Mouse (Mus musculus) layer of hippocampus, postnatal 36 days (tissue): Measurements from ENCODE around the gene Gm6657. TPM values are rescaled to one million over a fixed set of nuclear protein-coding genes. Genes with fewer than 3 reads are reported as not detected.

Experiments
- DNase-seq, 2 experiments: peaks; one replicate each; pipeline ENCODE4 v3.0.0; 2022
- total RNA-seq, 2 experiments: library from RNA; stranded (reverse); gene quantifications; 2 replicates each; pipeline ENCODE4 v1.2.3; 2021

Gene Gm6657
- not detected for total RNA-seq

DNA sequence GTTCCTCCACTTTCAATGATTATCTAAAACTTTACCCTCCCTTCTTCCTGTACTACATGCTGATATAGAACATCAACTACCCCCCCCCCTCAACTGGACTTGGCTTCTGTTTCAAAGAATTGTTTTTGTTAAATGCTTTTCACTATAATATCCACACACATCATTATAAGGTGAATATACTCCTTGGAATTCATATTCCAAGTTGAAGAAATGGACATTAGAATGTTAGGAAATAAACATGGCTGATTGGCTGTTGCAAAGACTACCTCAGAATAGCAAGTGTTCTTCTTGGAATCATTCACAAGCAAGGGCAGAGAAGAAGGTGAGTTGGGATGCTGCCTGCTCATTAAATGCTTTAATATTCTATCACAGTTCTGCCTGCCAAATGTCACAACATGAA lies at the start of gene Gm6657:
Gene Gm6657 (plus strand): TSS at position 301 of the 400 bp plus-strand sequence.
- no peak for DNase-seq

- peak in 1 of 2 experiments; percentile 5 for DNase-seq
These were observed 40.6 kb upstream of the Gm6657 start for GRCm38 (mm10) chr12:78153308-78154002.

- DNase-seq = no peak
These were observed 23.9 kb upstream of the Gm6657 start for GRCm38 (mm10) chr12:78170178-78170577.

DNA sequence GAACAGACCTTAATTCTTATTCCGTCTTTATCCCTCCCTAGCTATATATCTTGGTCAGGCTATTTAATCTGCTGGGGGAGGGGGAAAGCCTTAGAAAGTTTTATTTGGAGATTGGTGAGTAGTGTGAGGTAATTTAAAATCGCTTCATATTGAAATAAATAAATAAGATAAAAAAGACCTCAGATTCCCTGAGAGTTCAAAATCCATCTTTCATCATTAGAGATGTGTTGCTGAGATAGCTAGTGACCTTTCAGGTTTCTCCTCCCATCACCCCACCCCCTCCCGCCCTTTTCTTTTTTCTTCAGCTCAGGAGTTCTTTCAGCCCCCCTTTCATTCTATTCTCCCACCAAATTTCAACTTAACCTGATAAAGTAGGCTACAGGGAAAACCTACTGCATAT lies 20.1 kb upstream of the Gm6657 start:
- DNase-seq = no peak

DNA sequence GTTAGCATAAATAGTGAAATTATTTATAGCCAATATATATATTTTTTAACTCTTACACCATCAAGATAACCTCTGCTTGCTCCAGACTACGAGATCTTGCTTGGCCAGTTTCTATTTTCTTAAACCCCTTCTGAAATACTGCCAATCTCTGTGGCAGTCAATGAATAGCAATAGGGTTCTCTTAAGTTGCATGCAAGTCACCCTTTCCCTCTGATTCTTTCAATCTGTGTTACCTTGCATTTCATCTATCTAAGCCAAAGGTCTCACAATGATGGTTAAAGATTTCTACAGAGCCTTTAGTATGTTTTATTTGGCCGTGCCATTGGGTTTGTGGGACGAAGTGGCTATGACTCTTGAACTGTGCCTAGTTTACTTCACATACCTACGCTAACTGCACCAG lies 19.4 kb upstream of the Gm6657 start:
- DNase-seq = no peak

DNA sequence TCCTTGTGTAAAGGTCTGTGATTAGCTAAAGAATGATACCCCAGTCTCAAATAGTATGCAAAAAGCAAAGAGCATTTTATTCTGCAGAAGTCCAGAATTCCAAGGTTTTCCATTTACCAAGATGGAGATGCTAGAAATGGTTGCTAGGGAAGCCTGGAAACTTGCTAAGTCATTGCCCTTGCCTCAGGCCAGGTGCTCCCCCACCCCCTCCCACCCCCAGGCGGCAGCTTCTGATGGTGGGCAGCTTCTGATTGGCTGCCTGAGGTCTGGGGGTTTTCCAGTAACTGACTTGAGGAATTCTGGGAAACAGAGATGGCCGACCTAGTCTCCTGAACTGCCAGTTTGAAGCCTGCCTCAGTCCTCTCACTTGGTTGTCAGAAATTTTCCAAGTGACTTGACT lies 12.6 kb upstream of the Gm6657 start:
- DNase-seq = no peak

GRCm38 (mm10) chr12:78195368-78195767 lies 1.3 kb downstream of the Gm6657 start:
- no peak for DNase-seq

DNA sequence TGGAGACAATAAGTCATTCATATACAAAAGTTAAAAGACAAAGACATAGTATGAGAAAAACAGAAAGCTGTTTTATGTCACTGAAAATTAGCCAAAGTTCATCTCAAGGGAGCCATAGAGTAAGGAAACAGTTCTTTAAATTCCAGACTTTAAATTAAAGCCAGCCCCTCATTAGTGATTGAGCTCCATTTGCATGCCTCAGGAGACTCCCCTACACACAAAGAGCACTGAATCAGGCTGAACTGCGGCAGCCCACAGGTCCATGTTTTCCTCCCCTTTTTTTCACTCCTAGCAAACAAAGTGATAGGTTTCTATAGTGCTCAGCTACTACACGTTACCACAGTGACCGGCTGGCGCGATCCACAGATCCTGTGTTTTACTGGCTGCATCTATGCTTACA lies 9.6 kb downstream of the Gm6657 start:
- no peak for DNase-seq

DNA sequence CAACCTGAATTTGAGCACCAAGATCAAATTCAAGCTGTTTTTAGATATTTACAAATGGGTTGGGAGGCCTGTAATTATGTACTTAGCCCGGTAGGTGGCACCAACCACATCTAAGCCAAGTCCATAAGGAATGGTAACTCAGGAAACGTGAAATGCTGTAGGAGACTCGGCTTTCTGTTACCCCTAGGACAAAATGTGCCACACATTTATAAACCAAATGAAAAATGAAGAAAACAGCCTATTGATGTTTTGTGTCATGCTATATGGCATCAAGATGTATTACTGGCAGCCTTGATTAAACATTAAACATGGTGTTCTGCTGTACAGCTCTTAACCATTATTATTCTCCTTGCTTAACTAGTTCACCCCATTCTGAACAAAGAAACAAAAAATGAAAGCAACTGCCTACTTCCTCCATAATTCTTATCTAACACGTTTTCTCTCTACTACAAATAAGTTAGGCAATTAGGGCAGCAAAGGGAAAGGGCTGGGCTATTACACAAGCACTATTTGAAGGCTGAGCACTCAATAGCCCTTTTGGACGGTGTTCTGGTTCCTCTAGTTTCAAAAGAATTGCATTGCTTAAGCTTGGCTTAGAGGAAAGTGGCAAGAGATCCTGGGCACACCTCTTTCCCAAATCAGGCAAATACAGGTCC lies 12.0 kb downstream of the Gm6657 start:
- DNase-seq = peak; percentile 15 to 37

DNA sequence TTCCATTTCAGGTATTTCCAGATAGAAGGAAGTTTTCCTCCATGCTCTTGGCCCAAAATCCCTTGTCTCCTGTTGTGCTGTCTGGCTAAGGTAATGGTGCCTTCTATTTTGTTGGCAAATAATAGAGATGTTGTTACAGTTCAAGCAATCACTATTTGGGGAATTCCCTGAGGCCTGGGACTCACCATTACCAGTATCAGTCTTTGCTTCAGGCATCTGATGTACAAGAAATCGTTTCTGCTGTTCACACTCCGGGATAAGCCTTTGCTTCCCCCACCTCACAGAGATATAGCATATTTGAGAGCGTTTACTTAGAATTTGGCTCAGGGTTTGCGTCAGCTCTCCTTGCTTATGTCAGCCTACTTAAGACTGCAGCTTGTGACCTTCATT lies 12.5 kb downstream of the Gm6657 start:
- DNase-seq = no peak

DNA sequence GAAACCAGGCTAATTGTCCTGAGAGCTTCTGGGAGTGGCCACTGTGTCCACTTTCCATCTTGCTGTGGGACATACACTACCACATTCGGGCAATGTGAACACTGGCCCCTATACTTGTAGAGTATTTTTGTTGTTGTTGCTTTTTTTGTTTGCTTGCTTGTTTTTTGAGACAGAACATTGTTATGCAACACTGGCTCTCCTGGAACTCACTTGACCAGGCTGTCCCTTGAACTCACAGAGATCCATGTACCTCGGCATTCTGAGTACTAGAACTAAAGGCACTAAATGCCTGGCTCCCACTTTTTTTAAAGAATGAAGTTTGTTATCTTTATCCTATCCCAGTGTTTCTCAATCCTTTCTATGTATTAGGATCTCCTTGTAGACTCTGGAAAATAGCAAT lies 15.8 kb downstream of the Gm6657 start:
- DNase-seq = no peak

GRCm38 (mm10) chr12:78215490-78215889 lies 21.4 kb downstream of the Gm6657 start:
- DNase-seq = no peak

GRCm38 (mm10) chr12:78219191-78219825 lies 25.3 kb downstream of the Gm6657 start:
- no peak for DNase-seq

DNA sequence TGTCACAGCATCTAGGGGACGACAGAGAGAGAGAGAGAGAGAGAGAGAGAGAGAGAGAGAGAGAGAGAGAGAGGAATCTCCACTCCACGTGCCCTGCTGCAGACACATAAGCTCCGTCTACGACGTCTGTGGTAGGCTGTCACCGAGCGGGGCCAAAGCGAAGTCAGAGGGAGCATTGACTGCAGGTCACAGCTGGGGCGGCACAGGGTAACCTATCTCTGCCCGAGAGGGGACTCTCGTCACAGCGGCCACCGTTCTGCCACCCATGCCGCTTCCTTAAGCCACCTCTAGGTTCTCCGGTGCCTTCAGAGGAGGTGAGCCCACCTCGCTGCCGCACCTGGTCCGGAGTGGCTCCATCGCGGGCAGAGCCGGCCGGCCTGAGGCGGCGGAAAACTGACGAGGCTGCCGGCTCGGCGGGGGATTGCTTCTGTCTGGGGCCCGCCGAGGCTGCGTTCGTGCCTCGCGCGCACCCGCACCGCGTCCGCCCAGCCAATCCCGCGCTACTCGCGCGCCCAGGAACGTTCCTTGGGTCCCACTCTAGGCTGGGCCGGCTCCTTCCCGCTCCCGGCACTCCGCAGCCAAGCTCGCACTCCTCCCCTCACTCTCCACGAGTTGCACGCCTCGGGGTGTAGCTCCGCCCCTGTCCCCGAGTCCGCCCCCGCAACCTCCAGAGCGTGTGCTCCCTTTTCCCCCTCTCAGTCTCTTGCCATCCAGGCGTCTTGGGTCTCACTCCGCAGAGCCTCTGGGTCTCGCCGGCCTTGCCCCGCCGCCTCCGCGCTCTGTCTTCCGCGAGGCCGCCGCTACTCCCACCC lies 31.9 kb downstream of the Gm6657 start, which contains the start of gene Gphn:
Gene Gphn (plus strand): TSS at position 673 of the 812 bp plus-strand sequence.
- peak; percentile 90 to 93 for DNase-seq

DNA sequence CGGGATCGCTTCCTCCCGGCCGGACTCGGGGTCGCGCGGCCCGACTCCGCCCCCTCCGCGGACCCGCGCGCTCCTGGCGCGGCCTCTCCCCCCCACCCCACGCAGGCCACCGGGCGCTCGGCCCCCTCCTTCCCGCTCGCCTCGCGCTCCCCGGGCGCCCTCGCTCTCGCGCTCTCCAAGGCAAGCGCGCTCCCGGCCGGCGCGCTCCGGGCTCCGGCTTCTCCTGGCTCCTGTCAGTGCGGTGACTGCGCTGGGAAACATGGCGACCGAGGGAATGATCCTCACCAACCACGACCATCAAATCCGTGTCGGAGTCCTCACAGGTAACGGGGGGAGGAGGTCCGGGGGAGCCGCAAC lies 32.5 kb downstream of the Gm6657 start:
- peak; percentile 84 to 85 for DNase-seq

DNA sequence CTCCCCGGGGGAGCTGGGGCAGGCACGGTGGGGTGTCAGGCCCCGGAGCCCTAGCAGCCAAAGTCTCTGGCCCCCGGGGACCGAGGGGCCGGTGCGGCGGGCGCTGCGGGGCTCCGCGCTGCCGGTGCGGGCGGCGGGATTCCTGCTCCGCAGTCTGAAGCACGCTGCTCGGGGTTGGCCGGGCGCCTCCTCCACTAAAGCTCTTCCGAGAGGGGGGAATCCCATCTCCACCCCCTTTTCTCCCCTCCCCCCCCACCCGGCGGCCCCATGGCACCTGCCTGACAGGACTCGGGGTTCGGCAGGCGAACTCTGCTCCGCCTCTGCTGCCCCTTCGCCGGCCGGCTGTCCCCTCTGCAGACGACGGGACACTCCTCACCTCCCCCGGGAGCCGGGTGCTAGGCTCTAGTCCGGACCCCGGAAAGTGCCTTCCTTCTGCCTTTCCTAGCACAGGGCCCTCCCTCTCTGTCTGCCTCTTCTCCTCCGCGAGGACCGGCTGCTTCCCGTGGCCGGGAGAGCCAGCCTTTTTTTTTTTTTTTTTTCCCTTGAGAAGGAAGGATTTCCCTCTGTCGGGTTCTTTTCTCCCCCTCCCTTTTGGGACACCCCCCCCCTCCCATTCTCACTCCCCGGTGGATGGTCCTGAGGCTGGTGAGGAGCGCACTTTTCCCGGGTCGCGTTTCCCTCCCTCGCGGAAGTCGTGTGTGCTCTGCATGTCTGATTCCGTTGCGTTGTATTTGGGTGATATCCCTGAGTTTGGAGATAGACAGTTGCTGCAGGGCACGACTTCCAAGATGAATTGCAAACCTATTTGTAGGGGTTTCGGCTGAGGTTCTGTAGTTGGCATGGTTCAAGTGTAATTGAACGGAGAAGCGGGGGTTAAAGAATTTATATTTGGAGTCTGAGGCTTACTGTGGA lies 33.2 kb downstream of the Gm6657 start:
- DNase-seq = peak; percentile 50 to 54

- no peak for DNase-seq
These were observed 34.1 kb downstream of the Gm6657 start for GRCm38 (mm10) chr12:78228139-78228538.

GRCm38 (mm10) chr12:78232560-78232959 lies 38.5 kb downstream of the Gm6657 start:
- no peak for DNase-seq

DNA sequence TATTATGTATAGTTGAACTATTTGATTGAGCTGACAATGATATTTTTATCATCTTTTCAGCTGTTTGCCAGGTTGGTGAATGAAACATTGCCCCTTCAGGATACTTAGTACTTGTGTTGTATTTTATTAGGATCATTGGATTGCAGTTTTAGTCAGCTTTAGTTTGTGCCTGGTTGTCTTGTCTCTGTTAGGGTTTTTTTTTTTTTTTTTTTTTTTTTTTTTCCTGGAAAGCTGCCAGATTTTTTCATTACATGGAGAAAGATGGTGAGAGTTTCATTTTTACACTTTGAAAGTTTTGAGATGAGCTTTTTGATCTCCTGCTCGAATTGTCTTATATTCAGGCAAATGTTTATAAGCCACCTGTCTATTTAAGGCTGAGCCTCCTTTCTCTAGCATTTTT lies 54.3 kb downstream of the Gm6657 start:
- DNase-seq = no peak

DNA sequence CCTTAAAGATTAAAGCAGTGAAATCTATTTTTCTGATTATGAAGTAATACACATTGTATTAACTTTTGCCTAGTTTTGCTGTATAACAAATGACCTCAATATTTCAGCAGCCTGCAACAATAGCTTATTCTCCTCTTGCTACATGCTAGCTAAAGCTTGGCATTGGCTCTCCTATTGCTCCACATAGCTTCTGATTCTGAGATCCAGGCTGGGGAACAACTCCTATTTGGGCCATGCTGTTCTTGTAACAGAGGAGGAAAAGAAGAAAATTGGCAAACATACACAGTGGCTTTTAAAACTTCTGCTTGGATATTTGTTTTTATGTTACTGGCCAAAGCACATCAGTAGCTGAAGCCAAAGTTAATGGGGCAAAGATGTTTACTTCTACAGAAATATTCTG lies 55.1 kb downstream of the Gm6657 start:
- DNase-seq = no peak
